Mouse (Mus musculus) myocyte (in vitro differentiated cells): ENCODE measurements at regions not wholly inside any gene's neighbourhood (a gene's known extent, or its start where the extent isn't known, plus 50 kb on each side); places are given as distances from the start of the nearest gene placed in this dataset.

Experiments
- CEBPB ChIP-seq: IDR thresholded peaks from 2 replicates; pipeline ENCODE4 v1.6.1; 2011; ENCODE audit warnings: mild to moderate bottlenecking, moderate library complexity; ENCODE audit not compliant: poor library complexity, insufficient read depth, severe bottlenecking
- E2F4 ChIP-seq: IDR thresholded peaks from one replicate; pipeline ENCODE4 v1.6.1; 2011; ENCODE audit warnings: mild to moderate bottlenecking, control low read depth, moderate library complexity; ENCODE audit not compliant: insufficient read depth
- MAX ChIP-seq: IDR thresholded peaks from one replicate; pipeline ENCODE4 v1.6.1; 2011; ENCODE audit warnings: low read depth, mild to moderate bottlenecking, control low read depth
- POLR2A ChIP-seq: IDR thresholded peaks from one replicate; pipeline ENCODE4 v1.6.1; 2011; ENCODE audit warnings: low read depth, mild to moderate bottlenecking, control low read depth, moderate library complexity; ENCODE audit not compliant: insufficient read length
- POLR2AphosphoS2 ChIP-seq: IDR thresholded peaks from one replicate; pipeline ENCODE4 v1.6.1; 2011; ENCODE audit warnings: low read depth, control low read depth; ENCODE audit not compliant: insufficient read length
- REST ChIP-seq: IDR thresholded peaks from one replicate; pipeline ENCODE4 v1.6.1; 2011; ENCODE audit warnings: mild to moderate bottlenecking, control low read depth, moderate library complexity; ENCODE audit not compliant: insufficient read depth, insufficient read length
- SRF ChIP-seq: IDR thresholded peaks from one replicate; pipeline ENCODE4 v1.6.1; 2011; ENCODE audit warnings: low read depth; ENCODE audit not compliant: control insufficient read depth, insufficient read length
- USF1 ChIP-seq: IDR thresholded peaks from one replicate; pipeline ENCODE4 v1.6.1; 2011; ENCODE audit warnings: low read depth, mild to moderate bottlenecking, control low read depth, moderate library complexity

DNA sequence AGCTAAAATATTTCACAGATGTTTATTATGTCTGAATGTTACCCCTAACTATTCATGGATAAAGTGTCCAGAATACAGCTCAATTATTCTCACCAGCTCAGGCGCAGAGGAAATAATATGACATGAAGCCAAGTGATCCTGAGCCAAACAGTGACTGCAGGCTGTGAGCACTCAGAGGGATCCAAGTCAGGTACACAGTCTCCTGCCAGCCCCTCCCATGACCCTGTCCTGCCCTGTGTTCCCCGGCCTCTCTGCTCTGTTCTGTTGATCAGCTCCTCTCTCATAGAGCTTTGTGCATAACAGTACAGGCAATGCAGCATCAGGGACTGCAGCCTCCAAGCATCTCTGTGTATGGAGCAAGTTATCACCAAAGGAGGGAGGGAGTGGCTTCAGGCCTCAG is 190.7 kb downstream of the Tgfb2 start:
- no peak for TF ChIP-seq REST
- no peak for TF ChIP-seq POLR2A
- no peak for TF ChIP-seq POLR2AphosphoS2
- no peak for TF ChIP-seq USF1
- no peak for TF ChIP-seq CEBPB
- TF ChIP-seq E2F4, result no peak
- no peak for TF ChIP-seq MAX
- no peak for TF ChIP-seq SRF
